Mouse (Mus musculus) G1E (cell line): ENCODE data around the gene Myh1.

Source experiments
- CTCF ChIP-seq: IDR thresholded peaks from 2 replicates; pipeline ENCODE4 v1.5.1; 2012; ENCODE audit warnings: low read depth, low read length, inconsistent platforms, mixed read lengths
- GATA1 ChIP-seq: IDR thresholded peaks from 2 replicates; pipeline ENCODE4 v1.6.1; 2012; ENCODE audit warnings: borderline replicate concordance, low read length, inconsistent platforms, mixed read lengths
- POLR2AphosphoS5 ChIP-seq: IDR thresholded peaks from 2 replicates; pipeline ENCODE4 v1.6.1; 2012; ENCODE audit warnings: low read depth, low read length, inconsistent platforms; ENCODE audit not compliant: insufficient replicate concordance
- TAL1 ChIP-seq: conservative IDR thresholded peaks from 2 replicates; pipeline ENCODE4 v1.6.1; 2012; ENCODE audit warnings: low read depth, low read length, inconsistent platforms, mixed read lengths

GRCm38 (mm10) chr11:67221803-67222202, 22.0 kb downstream of the Myh1 start:
- TF ChIP-seq CTCF (no peak), GATA1 (no peak), POLR2AphosphoS5 (no peak), TAL1 (no peak)
